Mouse (Mus musculus) megakaryocyte, embryonic 14.5 days (primary cell): ENCODE measurements at regions not wholly inside any gene's neighbourhood (a gene's known extent, or its start where the extent isn't known, plus 50 kb on each side); places are given as distances from the start of the nearest gene placed in this dataset.

Experiments used
- FLI1 ChIP-seq: IDR thresholded peaks from 2 replicates; pipeline ENCODE4 v1.6.1; 2012; ENCODE audit warnings: low read length, inconsistent platforms, mixed read lengths
- GATA1 ChIP-seq: IDR thresholded peaks from 3 replicates; pipeline ENCODE4 v1.6.1; 2012; ENCODE audit warnings: mixed read lengths, low read length, inconsistent platforms, borderline replicate concordance

GRCm38 (mm10) chr1:79379736-79380135, 60.2 kb downstream of the Scg2 start:
- no peak for TF ChIP-seq GATA1
- no peak for TF ChIP-seq FLI1
